Mouse (Mus musculus): ENCODE data around the gene Gipc2. TPM values are rescaled to one million over a fixed set of nuclear protein-coding genes. Genes with fewer than 3 reads are reported as not detected.

Gipc2 gene
- polyA plus RNA-seq, 1 experiment, result not detected

DNA sequence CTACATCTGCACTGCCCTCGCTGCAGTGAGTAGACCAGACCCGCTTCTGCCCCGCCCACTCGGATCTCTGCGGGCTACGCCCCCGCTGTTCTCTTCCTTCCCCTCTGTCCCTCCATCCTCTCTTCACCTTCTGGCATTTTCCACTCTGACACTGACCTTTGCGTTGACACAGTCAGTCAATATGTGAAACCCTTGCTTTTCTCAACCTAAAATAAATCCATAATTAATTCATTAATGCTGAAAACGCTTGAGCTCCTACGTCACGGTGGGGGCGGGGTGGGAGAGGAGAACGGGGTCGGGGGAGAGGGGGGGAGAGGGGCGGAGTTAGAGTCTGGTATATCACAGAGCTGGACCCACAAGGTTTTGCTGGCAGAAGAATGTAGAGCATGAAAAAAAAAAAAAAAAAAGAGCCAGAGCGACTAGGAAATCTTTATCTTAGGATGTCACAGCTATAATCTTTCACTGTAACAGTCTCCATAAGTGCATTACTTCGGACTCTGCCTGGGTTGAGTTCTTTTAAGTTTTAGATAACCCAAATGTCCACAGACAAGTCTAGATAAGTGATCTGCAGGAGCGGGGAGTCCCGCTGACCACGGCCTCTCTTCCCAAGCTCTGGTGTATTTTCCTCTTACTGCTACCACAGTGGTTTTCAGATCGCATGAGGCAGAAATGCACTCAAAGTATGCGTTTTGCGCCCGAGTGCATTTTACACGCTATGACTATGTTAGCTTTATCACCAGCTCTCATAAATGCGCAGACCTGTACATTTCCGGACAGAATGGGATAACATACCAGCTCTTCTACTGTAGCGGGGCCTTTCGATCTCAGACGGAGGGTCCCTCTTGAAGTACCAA is 58.7 kb downstream of the Gipc2 start:
- H3K27ac ChIP-seq (replicated peaks; ENCODE audit: low read depth, low read length), result no peak overlapping the region
- H3K4me1 ChIP-seq (ENCODE audit: control insufficient read depth, insufficient read depth, insufficient read length, low read length), result peaks cover 6% of the 10 kb centered on the region; the same call in 1 of the 2 replicates
- peak overlapping the region; percentile 8; the same call in 1 of the 2 replicates for H3K4me3 ChIP-seq (ENCODE audit: insufficient read depth, low read depth, low read length)

GRCm38 (mm10) chr3:152106225-152107148 is 59.5 kb downstream of the Gipc2 start:
- peaks cover 6% of the 10 kb centered on the region; the same call in 1 of the 2 replicates for H3K4me1 ChIP-seq (ENCODE audit: control insufficient read depth, insufficient read depth, insufficient read length, low read length)
- H3K4me3 ChIP-seq (ENCODE audit: insufficient read depth, low read depth, low read length), result peak overlapping the region; percentile 8
- H3K27ac ChIP-seq (replicated peaks; ENCODE audit: low read depth, low read length), result no peak overlapping the region

GRCm38 (mm10) chr3:152105341-152105740 is 60.7 kb downstream of the Gipc2 start:
- Histone ChIP-seq H3K27ac (replicated peaks; ENCODE audit: low read depth, low read length) (no peak overlapping the region), H3K4me3 (ENCODE audit: insufficient read depth, low read depth, low read length) (0 out of 2 replicates have a peak overlapping the region, but pooled peaks have one; percentile 7), H3K4me1 (ENCODE audit: control insufficient read depth, insufficient read depth, insufficient read length, low read length) (peaks cover 6% of the 10 kb centered on the region; the same call in 1 of the 2 replicates)

DNA sequence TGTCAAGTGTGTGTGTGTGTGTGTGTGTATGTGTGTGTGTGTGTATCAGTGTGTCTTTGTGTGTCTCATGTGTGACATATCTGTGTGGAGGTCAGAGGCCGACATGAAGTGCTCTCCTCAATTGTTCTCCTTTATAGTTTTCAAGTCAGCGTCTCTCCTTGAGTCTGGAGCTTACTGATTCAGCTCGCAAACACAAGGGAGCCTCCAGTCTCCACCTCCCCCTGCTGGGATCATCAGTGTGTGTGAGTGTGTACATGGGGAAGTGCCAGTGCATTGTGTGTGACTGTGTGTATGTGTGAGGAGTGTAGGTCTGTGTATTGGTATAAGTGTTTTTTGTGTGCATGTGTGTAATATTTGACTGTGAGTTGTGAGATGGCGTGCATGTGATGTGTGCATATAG is 62.6 kb downstream of the Gipc2 start:
- Histone ChIP-seq H3K4me3 (ENCODE audit: insufficient read depth, low read depth, low read length) (no peak overlapping the region), H3K27ac (replicated peaks; ENCODE audit: low read depth, low read length) (no peak overlapping the region)

GRCm38 (mm10) chr3:152101459-152101858 is 64.6 kb downstream of the Gipc2 start:
- Histone ChIP-seq H3K4me3 (ENCODE audit: insufficient read depth, low read depth, low read length) (no peak overlapping the region), H3K27ac (replicated peaks; ENCODE audit: low read depth, low read length) (no peak overlapping the region), H3K4me1 (ENCODE audit: control insufficient read depth, insufficient read depth, insufficient read length, low read length) (peaks cover 2% of the 10 kb centered on the region; the same call in 1 of the 2 replicates)

More for the DNA sequence above, 62.6 kb downstream of the Gipc2 start:
- H3K4me1 ChIP-seq (ENCODE audit: control insufficient read depth, insufficient read depth, insufficient read length, low read length), result peaks cover 6% of the 10 kb centered on the region; the same call in 1 of the 2 replicates

- no peak overlapping the region for H3K4me3 ChIP-seq (ENCODE audit: insufficient read depth, low read depth, low read length)
- no peak overlapping the region for H3K27ac ChIP-seq (replicated peaks; ENCODE audit: low read depth, low read length)
Measured at GRCm38 (mm10) chr3:152100119-152100818, 65.8 kb downstream of the Gipc2 start.

GRCm38 (mm10) chr3:152095030-152095429 is 71.0 kb downstream of the Gipc2 start:
- H3K4me3 ChIP-seq (ENCODE audit: insufficient read depth, low read depth, low read length), result no peak overlapping the region
- H3K4me1 ChIP-seq (ENCODE audit: control insufficient read depth, insufficient read depth, insufficient read length, low read length), result no peaks in the 10 kb centered on the region

More at GRCm38 (mm10) chr3:152100119-152100818, 65.8 kb downstream of the Gipc2 start:
- no peaks in the 10 kb centered on the region for H3K4me1 ChIP-seq (ENCODE audit: control insufficient read depth, insufficient read depth, insufficient read length, low read length)

GRCm38 (mm10) chr3:152092385-152093057 is 73.5 kb downstream of the Gipc2 start:
- Histone ChIP-seq H3K27ac (replicated peaks; ENCODE audit: low read depth, low read length) (no peak overlapping the region), H3K4me1 (ENCODE audit: control insufficient read depth, insufficient read depth, insufficient read length, low read length) (no peaks in the 10 kb centered on the region), H3K4me3 (ENCODE audit: insufficient read depth, low read depth, low read length) (no peak overlapping the region; the same call in 1 of the 2 replicates)

More at GRCm38 (mm10) chr3:152095030-152095429, 71.0 kb downstream of the Gipc2 start:
- no peak overlapping the region for H3K27ac ChIP-seq (replicated peaks; ENCODE audit: low read depth, low read length)

DNA sequence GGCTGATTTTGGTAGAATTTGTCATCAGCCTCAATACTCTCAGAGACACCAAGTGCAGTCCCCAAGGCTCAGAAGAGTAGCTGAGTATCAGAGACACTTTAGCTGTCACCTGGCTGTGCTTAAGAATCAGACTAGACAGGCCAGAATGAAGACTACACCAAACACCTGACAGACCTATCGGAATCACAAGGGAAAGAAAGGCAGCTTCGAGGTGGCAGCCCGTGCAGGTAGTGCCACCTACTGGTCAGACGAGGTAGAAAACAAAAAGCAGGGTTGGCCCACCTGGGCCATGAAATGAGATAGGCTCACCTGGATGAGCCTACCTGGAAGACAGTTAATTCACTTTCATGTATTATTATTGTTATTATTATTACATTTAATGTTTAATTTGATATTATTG is 76.9 kb downstream of the Gipc2 start:
- Histone ChIP-seq H3K27ac (replicated peaks; ENCODE audit: low read depth, low read length) (no peak overlapping the region), H3K4me3 (ENCODE audit: insufficient read depth, low read depth, low read length) (no peak overlapping the region)

DNA sequence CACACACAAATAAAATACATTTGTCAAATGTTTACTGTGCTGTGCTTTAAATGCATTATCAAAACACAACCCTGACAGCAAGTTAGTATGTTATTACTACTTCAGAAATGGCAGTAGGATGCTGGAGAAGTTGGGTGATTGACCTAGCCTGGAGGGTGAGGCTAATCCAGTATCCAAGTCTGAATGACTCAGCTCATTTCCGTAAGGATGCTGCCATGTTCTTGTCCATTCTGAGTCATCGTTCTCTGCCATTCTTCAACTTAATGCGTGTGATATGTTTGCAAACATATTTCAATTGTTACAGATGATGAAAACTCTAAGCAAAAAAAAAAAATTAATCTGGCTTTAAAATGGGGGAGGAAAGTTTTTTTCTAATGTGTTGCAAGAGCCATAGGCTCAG is 84.6 kb downstream of the Gipc2 start:
- H3K27ac ChIP-seq (replicated peaks; ENCODE audit: low read depth, low read length), result no peak overlapping the region
- H3K4me1 ChIP-seq (ENCODE audit: control insufficient read depth, insufficient read depth, insufficient read length, low read length), result no peaks in the 10 kb centered on the region
- H3K4me3 ChIP-seq (ENCODE audit: insufficient read depth, low read depth, low read length), result no peak overlapping the region

More for the DNA sequence above, 76.9 kb downstream of the Gipc2 start:
- H3K4me1 ChIP-seq (ENCODE audit: control insufficient read depth, insufficient read depth, insufficient read length, low read length), result no peaks in the 10 kb centered on the region

GRCm38 (mm10) chr3:152076088-152076487 is 89.9 kb downstream of the Gipc2 start:
- Histone ChIP-seq H3K4me3 (ENCODE audit: insufficient read depth, low read depth, low read length) (no peak overlapping the region), H3K4me1 (ENCODE audit: control insufficient read depth, insufficient read depth, insufficient read length, low read length) (peaks cover 3% of the 10 kb centered on the region; the same call in 1 of the 2 replicates), H3K27ac (replicated peaks; ENCODE audit: low read depth, low read length) (no peak overlapping the region)

DNA sequence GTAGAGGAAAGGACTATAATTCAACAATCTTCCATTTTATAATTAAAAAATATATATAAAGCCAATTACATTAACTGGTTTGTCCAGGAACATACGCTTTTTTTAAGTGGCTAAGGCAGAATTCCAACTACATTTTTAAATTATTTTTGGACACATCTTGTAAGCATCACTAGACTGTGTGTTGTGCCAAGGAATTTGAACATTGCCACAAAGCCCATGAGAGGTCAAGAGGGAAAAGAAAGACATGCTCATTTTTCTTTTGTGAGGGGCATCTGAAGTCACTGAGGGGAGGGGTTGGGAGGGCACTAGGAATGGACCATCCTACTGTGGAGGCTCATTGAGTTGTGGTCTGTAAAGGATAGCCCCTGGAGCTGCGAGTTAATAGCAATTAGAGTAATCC is 97.0 kb downstream of the Gipc2 start:
- no peak overlapping the region for H3K27ac ChIP-seq (replicated peaks; ENCODE audit: low read depth, low read length)
- H3K4me3 ChIP-seq (ENCODE audit: insufficient read depth, low read depth, low read length), result no peak overlapping the region
- 0 out of 2 replicates have a peak, but pooled peaks cover 5% of the 10 kb centered on the region for H3K4me1 ChIP-seq (ENCODE audit: control insufficient read depth, insufficient read depth, insufficient read length, low read length)

GRCm38 (mm10) chr3:152068311-152068710 is 97.7 kb downstream of the Gipc2 start:
- Histone ChIP-seq H3K4me1 (ENCODE audit: control insufficient read depth, insufficient read depth, insufficient read length, low read length) (0 out of 2 replicates have a peak, but pooled peaks cover 5% of the 10 kb centered on the region), H3K4me3 (ENCODE audit: insufficient read depth, low read depth, low read length) (no peak overlapping the region), H3K27ac (replicated peaks; ENCODE audit: low read depth, low read length) (no peak overlapping the region)

- Histone ChIP-seq H3K27ac (replicated peaks; ENCODE audit: low read depth, low read length) (no peak overlapping the region), H3K4me3 (ENCODE audit: insufficient read depth, low read depth, low read length) (no peak overlapping the region)
Measured at GRCm38 (mm10) chr3:152066696-152067095, 99.3 kb downstream of the Gipc2 start.

More at GRCm38 (mm10) chr3:152066696-152067095, 99.3 kb downstream of the Gipc2 start:
- 0 out of 2 replicates have a peak, but pooled peaks cover 5% of the 10 kb centered on the region for H3K4me1 ChIP-seq (ENCODE audit: control insufficient read depth, insufficient read depth, insufficient read length, low read length)

Measured in brown adipose tissue, adult 24 weeks (tissue).